Mouse (Mus musculus) E14TG2a.4 (cell line): ENCODE results near the gene Tigit.

Experiments used
- CTCF ChIP-seq: conservative IDR thresholded peaks from 2 replicates; pipeline ENCODE4 v1.5.1; 2014; ENCODE audit warnings: low read length
- POU5F1 ChIP-seq: IDR thresholded peaks from 2 replicates; pipeline ENCODE4 v1.6.1; 2014; ENCODE audit warnings: low read length, borderline replicate concordance

DNA sequence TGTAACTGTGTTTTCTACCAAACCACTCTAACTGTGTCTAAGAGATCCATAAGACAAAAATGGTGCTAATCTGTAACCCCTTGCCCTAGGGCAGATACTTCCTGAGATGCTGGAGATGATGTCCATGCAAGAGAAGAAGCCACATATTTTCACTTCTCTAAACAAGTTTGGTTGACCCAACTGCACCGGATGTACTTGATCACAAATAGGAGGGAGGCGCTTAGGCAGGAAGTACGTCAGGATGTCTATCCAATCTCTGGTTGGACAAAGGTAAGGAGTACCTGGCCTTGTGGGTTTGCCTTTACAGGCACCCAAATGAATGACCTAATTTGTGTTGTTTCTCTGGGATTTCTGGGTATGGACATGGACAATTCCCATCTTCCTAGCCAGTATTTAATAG, 4.3 kb upstream of the Tigit start:
- TF ChIP-seq CTCF (no peak), POU5F1 (no peak)
